Mouse (Mus musculus) mouse trophoblast stem cell (cell line): ENCODE measurements around the gene Fosb.

Source experiments
- in situ Hi-C, 2 experiments: fragments of 300-500 bp; cut with MseI, MboI; formaldehyde crosslinking; loops; 2 replicates in 1 of 2; 3 replicates in 1 of 2; pipeline ENCODE4 v1.15.1; 2025

The Fosb gene

DNA sequence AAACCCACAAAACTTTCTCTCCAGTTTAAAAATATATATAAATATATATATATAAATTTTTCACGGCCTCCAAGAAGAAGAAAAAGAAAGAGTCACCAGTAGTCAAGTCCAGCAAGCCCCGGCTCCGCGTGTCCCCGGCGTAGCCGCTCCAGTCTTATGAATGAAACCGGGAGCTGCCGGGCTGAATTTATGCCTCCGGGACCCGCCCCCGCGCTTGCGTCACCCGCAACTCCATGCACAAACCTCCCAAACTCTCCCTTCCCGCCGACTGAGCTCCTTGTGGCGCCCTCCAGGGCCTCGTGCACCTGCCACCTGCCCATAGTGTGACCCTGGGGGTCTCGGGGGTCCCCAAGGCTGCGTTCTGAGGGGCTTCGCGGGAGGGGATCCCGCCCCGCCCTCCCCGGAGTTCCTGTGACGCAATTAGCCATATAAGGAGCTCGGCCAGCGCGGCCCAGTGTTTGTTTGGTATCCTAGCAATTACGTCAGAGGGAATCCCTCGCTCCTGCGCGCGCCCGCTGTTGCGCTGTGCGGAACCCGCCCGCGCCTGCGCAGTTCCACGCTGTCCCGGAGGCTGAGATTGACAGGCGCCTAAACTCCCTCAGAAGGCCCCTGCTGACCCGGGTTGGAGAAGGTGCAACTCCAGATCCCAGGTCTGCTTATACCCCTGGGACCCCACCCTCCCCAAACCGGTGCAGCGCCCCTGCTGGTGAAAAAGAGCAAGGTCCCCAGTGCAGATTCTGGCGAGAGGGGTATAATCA, at the start of gene Fosb:
Gene Fosb, minus strand, starts transcription at position 168 of the 758 bp plus-strand sequence.
- in situ Hi-C loops, result no loop called here

DNA sequence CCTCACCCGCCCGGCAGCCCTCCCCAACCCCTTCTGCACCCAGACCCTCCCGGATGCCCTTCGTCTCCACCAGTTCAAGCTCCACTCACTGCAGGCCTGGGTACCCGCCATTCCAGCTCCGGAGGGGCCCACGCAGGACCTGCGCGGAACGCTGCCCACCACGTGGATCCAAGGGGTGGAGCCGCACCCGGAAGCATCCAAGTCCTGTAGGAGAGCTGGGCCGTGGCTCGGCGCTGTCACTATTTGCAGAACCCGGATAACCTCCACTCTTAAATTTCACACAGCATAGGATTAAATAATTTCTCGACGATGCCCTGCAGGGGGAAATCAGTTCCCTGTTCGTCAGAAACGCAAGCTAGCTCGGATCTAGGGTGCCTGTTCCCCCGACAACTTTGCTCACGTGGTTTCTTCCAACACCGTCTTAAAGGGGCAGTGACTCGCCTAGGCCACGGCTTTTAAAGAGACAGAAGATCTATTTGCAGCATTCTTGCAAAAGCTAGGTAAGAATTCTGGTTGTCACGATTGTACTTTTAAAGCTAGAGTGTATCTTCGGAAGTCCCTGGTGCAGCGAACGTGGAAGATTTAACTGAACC, 49.5 kb upstream of the Fosb start, which contains the start of the genes Cd3eap and Ppp1r13l:
Gene Cd3eap, minus strand, starts transcription at position 185 of the 593 bp plus-strand sequence.
Gene Ppp1r13l, plus strand, starts transcription at position 451 of the 593 bp plus-strand sequence.
- in situ Hi-C loops, result no loop called here

DNA sequence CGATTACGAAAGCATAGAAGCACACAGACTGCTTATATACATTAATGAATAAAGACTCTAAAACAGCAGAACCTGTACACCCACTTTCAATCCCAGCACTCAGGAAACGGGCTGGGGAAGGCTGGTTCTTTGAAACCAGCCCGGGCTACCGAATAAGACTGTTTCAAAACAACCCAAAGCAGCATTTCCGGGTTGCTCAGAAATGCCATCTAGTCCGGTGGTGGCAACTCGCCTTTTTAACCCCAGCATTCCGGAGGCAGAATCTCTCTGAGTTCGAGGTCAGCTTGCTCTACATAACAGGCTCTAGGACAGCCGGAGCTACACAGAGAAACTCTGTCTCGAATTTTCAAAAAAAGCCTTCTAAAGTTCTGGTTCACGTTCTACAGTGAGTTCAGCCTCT, 48.8 kb upstream of the Fosb start:
- in situ Hi-C loops, result no loop called here

DNA sequence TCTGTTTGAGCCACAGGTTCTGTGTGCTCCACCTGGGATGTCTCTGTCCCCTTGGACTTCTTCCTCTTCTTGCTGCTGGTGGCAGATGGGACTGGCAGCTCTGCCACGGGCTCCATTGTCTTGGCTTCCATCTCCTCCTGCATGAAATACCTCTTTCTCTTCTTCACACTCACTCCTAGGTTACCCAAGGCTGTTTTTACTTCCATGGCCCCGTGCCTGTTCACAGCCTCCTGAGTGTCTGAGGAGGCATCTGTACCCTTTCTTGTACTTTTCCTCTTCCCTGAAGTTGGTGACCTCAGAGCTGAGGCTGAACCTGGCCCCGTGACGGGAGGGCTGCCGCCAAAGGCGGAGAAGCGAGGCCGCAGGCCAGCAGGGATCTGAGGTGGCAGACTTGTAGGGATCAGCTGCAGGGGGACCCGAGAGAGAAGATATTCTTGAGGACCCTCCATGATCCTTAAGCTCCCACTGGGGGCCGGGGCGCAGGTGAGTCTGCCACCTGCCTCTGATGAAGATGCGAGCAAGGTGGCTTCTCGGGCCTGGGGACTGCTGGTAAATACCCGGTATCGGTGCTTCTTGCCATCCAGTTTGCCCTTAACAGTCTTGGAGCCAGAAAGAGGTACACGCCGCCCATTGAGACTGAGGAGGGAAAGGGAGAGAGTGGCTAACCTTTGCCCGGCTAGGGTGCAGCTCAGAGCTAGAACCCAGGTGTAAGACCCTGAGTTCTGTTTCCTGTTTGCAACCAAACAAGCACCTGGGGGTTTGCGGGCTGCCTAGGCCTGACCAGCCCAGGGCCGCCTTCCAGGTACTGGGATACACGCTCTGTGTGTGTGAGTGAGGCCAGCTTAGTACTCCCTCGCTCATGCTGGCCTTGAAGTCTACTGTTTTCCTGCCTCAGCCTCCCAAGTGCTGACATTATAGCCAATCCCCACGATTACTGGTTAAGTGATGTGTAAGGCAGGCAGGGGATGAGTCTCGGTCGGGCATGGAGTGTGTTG, 47.8 kb upstream of the Fosb start:
- in situ Hi-C loops, result no loop called here

DNA sequence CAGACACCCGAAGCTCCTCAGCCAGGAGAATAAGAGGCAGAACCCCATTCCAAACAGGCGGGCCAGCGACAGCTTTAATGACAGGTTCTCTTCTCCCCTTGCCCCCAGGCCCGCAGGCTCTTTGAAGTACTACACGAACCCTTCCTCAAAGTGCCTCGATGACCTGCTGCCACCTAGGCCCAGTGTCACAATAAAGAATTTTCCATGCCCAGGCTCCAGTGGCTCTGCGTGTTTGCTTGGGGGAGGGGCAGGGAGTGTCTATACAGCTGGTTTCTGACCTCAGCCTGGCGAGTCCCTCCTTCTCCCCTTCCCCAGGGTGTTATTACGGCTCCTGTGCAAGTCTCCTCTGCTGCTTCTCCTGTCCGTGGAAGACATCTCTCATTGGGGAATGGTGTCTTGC, 46.5 kb upstream of the Fosb start:
- in situ Hi-C loops, result no loop called here

DNA sequence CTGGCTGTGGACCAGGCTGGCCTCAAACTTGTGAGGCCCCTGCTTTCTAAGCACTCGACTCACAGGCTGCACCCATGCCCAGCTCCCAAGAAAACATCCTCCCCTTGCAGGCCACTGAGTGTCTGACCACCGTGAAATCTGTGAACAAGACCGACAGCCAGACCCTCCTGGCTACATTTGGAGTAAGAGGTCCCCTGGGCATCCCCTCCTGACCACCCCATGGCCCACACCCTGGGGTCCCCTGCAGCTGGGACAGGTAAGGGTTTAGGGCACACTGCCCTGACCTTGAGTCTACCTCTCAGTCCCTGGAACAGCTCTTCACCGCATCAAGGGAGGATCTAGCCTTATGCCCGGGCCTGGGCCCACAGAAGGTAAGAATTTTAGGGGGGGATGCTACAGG, 45.1 kb upstream of the Fosb start:
- in situ Hi-C loops, result no loop called here

DNA sequence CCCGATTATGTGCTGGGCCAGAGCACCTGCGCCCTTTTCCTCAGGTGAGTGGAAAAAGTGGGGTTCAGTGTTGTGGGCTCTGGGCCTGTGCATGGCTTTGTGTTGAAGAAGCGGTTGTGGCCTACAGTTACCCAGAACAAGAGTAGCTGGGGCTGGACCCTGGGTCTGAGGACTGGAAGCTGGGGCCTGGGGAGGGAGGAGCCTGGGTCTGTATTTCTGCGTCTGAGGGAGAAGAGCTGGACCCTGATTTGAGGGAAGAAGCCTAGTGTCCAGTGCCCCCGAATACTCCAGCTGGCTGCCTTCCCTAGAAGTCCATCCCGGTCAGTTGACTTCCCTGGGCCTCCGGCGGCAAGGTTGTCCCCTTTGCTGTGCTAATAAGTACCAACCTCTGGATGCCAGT, 40.4 kb upstream of the Fosb start:
- in situ Hi-C loops, result no loop called here

DNA sequence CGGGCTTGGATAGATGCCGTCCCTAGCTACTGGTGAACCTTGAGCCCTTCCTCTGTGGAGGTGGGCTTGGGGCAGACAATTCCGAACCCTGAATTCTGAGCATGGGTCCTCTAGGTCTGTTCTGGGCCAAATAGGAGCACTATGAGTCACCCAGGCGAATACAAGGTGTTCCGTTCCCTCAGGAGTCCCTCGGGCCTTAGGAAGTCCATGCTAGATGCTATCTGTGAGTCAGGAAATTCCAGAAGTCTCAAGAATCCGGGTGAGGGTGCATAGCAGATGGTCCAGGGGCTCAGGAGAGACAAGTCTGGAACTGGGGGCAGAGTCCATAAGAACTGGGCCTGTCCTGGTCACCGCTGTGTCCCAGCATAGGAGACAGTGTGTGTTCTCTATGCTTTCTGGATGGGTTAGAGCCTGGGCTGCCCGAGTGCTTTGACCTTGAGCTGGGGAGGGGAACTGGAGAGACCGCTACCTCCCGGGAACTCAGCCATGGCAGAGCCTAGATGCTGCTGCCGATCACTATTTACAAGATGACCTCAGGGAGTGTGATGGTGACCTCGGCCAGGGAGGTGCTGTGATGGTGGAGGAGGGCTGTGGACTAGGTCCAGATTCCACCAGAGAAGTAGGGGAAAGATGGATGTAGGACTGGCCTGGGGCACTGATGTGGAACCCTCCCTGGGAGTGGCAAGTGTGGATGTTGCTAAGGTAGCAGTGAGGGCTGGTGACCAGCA, 39.5 kb upstream of the Fosb start:
- in situ Hi-C loops, result no loop called here

DNA sequence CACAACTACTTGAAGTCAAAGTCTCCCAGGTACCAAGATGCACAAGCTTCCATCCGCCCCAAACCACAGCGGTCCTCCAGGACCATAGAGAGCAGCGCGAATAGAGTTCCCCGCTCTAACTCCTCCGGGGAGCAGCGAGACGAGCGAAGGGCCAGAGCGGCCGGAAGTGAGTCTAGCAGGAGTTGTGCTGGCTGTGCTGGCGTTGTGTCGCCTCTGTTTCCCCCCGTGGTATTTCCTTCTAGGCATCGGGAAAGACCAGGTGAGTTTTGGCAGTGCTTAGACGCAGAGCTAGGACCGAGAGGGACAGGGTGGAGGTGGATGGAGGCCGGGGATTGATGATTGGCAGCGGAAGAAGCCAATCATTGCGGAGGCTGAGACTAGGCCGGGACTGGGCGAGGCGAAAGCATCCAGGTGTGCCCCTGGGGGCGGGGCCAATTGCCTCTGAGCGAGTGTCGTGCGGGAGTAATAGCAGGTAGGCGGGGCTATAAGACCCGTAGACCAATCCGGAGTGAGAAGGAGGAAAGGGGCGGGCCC, 35.2 kb upstream of the Fosb start:
- in situ Hi-C loops, result loop anchor here (5.0 kb wide), 1 partner anchor 43 kb away; no protein-coding TSS in a partner anchor

DNA sequence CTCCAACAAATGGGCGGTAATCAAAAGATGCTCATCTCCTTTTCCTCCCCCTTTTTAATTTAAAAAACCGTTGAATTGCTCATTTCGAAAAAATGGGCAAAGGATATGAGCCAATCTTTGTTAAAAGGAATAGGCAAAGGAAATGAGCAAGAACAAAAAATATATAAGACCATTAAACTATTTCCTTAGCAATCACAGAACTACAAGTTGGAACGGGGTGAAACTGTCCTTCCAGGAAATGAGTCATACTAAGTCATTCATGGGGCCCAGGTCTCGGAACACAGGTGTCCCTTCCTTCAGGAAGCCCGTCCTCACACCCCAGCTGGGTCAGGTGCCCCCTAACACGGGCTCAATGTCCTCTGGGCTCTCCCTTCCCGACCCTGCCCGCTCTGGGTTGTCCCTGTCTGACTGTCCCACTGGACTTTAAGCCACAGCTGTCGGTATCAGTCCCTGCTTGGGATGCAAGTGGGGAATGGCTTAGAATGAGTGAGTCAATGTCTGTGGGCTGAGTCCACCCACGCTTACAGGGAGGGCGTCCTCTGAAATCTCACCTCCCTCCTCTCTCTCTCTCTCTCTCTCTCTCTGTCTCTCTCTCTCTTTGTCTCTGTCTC, 34.5 kb upstream of the Fosb start, which contains the start of gene Ercc1:
Gene Ercc1, plus strand, starts transcription at position 542 of the 611 bp plus-strand sequence.
- in situ Hi-C loops, result loop anchor here (5.0 kb wide), 1 partner anchor 42 kb away; no protein-coding TSS in a partner anchor

DNA sequence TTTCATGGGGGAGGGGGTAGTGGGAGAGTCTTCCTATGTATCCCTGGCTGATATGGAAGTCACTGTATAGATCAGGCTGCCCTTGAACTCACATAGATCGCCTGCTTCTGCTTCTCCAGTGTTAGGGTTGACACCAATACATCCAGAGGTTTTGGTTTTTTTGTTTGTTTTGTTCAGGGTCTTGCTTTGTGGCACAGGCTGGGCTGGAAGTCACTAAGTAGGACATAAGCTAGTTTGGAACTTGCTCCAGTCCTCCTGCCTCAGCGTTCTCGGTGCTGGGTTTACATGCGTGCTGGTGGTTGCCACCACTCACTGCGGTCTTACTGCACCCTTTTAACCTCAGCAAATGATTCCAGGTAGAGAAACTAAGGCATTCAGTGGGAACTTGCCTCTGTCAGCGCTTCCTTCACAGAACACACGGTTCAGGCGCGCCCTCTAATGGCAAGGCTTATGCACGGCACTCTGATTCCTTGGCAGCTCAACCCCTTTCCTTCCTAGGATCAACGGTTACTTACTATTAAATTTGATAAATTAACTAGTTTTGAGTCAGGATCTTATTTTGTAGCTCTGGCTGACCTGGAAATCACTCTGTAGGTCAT, 33.5 kb upstream of the Fosb start:
- in situ Hi-C loops, result loop anchor here (5.0 kb wide), 1 partner anchor 41 kb away; no protein-coding TSS in a partner anchor

DNA sequence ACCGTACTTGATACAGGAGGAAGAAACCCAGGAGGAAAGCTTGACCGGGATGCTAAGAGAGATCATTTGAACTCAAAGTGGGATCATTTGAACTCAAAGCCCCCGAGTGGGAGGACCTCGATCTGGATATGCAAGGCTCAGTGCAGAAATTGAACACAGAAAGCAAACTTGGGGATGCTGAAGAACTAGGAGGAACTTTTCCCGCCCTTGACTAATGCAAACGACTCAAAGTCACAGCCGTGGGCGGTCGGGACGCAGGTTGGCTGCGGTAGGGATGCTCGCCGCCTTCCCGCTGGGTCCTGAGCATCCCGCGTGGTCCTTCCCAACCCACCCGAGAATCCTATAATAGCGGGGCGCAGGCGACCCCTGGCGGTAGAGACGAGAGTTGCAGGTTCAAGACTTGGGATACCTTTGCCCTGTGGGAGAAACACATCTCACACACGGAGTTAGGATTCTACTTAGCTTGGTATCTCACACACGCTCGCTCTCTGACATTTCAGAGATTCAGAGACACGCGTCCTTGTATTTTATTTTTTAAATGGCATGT, 32.7 kb upstream of the Fosb start:
- in situ Hi-C loops, result loop anchor here (5.0 kb wide), 1 partner anchor 40 kb away; no protein-coding TSS in a partner anchor

DNA sequence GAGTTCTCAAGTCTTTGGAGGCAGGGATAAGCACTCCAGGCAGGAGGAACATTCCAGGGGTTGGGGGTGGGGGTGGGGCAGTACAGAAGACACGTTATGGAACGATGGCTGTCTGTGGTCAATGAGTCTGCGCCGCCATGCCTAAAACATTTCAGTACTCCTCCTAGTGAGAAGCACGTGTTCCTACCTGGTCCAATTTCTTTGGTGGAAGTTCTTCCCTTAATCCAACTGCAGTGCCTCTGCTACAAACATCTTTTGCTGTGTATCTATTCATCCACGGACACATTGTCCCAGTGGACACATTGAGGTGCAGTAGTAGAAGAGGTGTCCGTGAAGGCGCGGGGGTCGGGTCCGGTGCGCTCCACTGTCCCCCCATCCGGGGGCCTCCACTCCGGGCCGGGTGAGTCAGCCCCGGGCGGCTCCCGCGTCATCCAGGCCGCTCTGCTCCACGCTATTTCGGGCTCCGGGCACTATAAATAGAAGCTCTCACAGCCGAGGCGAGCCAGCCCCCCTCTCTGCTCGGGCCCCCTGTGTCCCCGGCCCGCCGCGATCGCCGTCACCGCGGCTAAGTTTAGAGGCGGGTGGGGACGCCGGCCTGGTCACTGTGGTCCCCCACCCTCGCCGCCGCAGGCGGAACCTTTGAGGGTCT, 32.0 kb upstream of the Fosb start:
- in situ Hi-C loops, result loop anchor here (5.0 kb wide), 1 partner anchor 40 kb away; no protein-coding TSS in a partner anchor

DNA sequence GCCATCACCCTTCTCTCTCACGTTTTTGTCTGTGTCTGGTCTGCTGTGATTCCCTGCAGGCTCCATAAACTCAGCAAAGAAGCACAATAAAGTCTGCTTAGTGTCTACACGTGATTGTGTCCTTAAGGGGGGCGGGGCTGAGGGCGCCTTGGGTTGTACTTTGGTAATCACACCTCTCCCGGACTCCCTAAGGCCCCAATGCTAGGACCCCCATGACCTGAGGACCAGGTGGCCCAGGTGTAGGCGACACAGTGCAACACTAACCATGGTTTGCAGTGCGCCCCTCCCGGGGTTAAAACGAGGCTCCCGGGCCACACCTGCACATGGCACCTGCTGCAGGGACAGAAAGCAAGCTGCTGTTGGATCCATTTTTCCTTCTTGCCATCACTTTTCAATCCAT, 31.4 kb upstream of the Fosb start:
- in situ Hi-C loops, result loop anchor here (5.0 kb wide), 1 partner anchor 39 kb away; no protein-coding TSS in a partner anchor

DNA sequence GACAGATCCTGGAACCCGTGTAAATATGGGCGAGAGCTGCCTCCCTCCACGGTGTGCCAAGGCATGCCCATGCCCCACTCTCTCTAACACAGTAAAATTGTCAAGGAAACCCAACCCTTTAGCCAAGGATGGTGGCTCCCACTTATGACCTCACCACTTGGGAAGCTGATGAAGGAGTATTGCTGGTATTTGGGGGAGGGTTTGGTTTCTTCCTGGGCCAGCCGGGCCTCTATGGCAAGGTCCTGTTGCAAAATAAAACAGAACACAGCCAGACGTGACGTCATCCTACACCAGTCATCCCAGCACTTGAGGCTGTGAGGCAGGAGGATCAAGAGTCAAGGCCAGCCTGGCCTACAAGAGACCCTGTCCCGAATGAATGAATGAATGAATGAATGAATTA, 28.7 kb upstream of the Fosb start:
- in situ Hi-C loops, result no loop called here

DNA sequence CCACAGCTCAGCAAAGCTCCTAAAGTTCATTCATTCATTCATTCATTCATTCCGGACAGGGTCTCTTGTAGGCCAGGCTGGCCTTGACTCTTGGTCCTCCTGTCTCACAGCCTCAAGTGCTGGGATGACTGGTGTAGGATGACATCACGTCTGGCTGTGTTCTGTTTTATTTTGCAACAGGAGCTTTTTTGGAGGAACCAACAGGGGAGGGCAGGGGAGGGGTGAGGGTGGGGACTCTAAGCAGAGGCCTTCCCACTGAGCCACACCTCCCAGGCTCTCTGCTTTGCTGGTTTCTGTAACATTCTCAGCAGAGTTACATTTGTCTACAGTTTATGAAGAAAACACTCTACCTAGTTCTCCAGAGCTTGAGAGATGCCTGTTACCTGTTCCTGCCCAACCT, 28.2 kb upstream of the Fosb start:
- in situ Hi-C loops, result no loop called here

DNA sequence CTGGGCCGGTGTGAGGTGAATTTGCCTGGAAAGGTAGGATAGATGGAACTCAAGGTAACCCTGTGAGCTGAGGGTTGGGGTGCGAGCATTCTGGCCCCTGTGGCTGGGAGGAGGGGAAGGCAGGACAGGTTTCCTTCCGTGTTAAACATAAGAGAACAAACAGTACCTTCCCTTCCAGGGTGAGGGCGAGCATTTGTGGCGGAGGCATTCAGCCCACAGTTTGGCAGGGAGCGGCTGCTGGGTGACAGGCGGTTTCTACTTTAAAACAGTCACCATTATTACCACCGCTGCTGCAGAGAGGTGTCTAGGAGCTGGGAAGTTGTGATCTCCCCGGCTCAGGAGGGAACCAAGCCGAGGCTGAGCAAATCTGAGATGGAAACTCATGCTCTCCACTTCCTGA, 27.3 kb upstream of the Fosb start:
- in situ Hi-C loops, result no loop called here

DNA sequence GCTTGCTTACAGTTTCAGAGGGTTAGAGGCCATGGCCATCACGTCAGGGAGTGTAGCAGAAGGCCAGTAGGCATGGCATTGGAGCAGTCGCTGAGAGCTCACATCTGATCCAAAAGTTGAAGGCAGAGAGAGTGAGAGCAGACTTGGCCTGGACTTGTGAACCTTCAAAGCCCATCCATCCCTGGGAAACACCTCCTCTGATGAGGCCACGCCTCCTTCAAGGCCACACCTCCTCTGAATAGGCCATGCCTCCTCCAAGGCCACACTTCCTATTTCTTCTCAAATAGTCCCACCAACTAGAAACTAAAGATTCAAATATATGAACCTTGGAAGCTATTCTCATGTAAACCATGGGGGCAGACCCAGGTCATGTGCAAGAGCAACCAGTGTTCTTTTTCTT, 25.7 kb upstream of the Fosb start:
- in situ Hi-C loops, result no loop called here
